Mouse (Mus musculus) bone marrow macrophage, adult 2 months (primary cell): ENCODE results near the gene Fgd2. TPM values are rescaled to one million over a fixed set of nuclear protein-coding genes. Genes with fewer than 3 reads are reported as not detected.

Experiments
- H3K27ac ChIP-seq: 2 replicates; pipeline ENCODE4 v1.5.1; 2012; ENCODE audit warnings: low read depth, low read length; ENCODE audit not compliant: insufficient read depth
- H3K4me1 ChIP-seq: 2 replicates; pipeline ENCODE4 v1.6.1; 2012; ENCODE audit warnings: low read length; ENCODE audit not compliant: control insufficient read depth, insufficient read depth
- H3K4me3 ChIP-seq: 2 replicates; pipeline ENCODE4 v1.5.1; 2012; ENCODE audit warnings: mild to moderate bottlenecking, low read length, moderate library complexity; ENCODE audit not compliant: insufficient read depth
- CTCF ChIP-seq: IDR thresholded peaks from 2 replicates; pipeline ENCODE4 v1.5.1; 2012; ENCODE audit warnings: low read depth, mild to moderate bottlenecking, low read length, moderate library complexity
- POLR2A ChIP-seq: IDR thresholded peaks from 2 replicates; pipeline ENCODE4 v1.6.1; 2012; ENCODE audit warnings: mild to moderate bottlenecking, low read depth, low read length, borderline replicate concordance
- polyA plus RNA-seq: library from polyadenylated mRNA; stranded (reverse); fragments of >200 nt; gene quantifications from 2 replicates; pipeline ENCODE4 v1.2.4, GENCODE M21; 2012; ENCODE audit not compliant: missing spikeins, insufficient read depth, insufficient read length

The Fgd2 gene
- polyA plus RNA-seq, 1 experiment, result 136 TPM

DNA sequence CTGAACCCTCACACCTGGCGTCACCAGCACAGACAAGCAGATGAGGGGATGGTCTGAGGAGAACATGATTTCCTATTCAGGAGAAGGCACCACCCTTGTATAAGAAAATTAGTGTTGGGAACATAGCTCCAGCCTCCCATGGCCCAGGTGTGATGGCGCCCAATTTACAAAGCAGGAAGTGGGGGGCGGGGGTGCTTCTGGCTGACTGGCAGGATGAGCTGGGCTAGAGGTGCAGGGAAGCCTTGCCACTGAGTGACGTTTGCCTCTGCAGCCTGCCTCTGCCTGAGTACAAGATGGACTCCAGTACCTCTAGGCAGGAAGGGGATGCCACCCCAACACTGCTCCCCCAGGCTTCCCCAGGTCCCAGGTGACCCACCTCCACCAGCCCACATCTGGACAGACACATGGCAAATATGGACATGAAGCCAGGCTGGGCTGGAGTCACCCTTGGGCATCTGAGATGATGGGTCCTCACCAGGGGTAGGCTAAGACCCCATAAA, 28.5 kb upstream of the Fgd2 start:
- no peak overlapping the region for H3K4me3 ChIP-seq
- no peaks in the 10 kb centered on the region for H3K4me1 ChIP-seq
- no peak overlapping the region for H3K27ac ChIP-seq
- TF ChIP-seq POLR2A (no peak), CTCF (no peak)

DNA sequence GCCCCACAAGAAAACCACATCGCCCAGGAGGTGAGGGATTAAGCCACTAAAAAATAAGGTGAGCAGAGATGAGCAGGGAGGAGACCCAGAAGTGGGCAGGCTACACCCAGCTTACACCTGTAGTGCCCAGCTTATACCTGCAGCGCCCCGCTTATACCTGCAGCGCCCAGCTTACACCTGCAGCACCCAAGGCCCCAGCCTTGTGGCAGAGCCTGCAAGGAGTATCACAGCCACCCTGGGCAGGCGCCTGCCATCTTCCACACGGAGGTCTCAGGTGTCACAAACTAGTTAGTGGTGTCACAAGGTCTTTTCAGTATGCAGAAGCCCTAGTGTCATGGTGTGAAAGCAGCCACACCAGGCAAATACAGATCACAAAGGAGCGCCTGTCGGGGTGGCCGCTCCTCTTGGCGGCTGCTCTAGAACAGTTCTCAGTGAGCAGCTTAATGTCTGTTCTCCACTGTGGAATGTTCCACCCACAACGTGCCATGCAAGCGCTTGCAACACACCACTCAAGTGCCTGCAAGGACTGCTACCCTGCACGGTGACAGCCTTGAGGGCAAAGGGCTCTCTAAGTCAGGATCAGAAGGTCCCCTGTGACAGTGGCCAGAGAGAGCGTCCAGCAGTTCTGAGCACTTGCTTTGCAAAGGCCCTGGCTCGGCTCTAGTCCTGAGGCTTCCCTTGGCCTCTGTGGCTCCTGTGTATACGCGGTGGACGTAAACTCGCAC, 24.3 kb upstream of the Fgd2 start:
- Histone ChIP-seq H3K27ac (no peak overlapping the region), H3K4me3 (no peak overlapping the region), H3K4me1 (no peaks in the 10 kb centered on the region)
- TF ChIP-seq CTCF, result no peak
- TF ChIP-seq POLR2A, result no peak

DNA sequence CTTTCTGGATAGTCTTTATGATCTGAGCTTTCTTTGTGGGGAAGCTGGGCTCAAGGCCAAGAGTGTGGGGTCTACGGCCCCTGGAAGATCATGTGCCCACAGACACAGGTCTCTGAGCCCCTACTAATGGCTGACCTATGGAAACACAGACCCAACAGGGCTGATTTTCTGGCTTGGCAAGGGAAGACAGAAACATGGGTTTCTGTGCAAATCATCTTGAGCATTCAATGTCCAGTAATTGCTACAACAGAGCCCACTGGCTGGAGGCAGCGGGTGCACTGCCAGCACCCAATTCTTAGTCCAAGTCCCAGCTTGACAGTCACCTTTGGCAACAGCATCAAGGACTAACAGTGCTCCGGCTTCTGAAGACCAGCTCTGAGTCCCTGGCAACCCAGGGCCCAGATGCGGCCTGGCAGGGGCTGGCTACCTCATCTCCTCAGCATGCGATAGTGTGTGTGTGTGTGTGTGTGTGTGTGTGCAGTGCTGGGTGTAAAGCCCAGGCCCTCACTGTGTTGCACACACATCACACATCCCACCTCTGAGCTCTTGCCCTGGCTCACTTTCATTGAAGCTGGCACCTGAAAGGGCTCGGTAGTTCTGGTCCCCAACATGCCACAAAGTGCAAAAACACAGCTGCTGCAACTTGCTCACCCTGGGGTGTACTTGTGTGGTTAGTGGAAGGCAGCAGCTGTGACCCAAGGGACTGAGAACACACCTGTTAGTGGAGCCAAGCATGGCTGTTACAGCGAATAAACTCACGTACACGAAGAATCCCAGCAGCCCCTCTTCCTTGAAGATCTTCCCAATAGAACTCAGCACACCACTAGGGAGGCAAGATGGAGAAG, 22.5 kb upstream of the Fgd2 start:
- Histone ChIP-seq H3K27ac (no peak overlapping the region), H3K4me3 (no peak overlapping the region), H3K4me1 (peaks cover 8% of the 10 kb centered on the region; the same call in 1 of the 2 replicates)
- TF ChIP-seq POLR2A (no peak), CTCF (no peak)

DNA sequence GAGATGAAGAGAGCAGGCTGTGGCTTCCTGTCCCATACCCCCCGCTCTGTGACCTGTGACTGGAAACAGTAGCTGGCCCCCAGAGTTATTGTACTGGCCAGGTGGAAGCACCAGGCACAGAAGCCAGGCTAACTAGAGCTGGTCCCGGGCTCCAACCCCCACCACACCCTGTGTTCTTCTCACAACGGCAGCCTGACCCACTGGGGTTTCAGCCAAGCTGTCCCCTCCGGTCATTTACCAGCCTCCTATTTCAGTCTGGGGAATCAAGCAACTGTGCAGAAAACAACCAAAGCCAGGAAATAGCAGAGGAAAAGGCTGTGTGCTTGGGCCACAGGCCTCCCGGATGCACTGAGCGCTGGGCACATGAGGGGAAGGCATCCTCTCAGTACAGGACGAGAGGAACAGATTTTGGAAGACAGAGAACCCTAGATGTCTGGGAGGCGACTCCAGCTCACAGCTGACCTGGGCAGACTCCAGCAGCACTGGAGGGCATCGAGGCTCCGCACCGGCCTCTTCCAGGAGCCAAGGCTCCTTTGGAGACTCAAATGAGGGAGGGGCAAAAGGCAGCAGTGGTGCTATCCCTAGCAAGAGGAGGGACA, 21.4 kb upstream of the Fgd2 start:
- H3K27ac ChIP-seq, result no peak overlapping the region
- peaks cover 8% of the 10 kb centered on the region; the same call in 1 of the 2 replicates for H3K4me1 ChIP-seq
- TF ChIP-seq CTCF (no peak), POLR2A (no peak)
- H3K4me3 ChIP-seq, result no peak overlapping the region

DNA sequence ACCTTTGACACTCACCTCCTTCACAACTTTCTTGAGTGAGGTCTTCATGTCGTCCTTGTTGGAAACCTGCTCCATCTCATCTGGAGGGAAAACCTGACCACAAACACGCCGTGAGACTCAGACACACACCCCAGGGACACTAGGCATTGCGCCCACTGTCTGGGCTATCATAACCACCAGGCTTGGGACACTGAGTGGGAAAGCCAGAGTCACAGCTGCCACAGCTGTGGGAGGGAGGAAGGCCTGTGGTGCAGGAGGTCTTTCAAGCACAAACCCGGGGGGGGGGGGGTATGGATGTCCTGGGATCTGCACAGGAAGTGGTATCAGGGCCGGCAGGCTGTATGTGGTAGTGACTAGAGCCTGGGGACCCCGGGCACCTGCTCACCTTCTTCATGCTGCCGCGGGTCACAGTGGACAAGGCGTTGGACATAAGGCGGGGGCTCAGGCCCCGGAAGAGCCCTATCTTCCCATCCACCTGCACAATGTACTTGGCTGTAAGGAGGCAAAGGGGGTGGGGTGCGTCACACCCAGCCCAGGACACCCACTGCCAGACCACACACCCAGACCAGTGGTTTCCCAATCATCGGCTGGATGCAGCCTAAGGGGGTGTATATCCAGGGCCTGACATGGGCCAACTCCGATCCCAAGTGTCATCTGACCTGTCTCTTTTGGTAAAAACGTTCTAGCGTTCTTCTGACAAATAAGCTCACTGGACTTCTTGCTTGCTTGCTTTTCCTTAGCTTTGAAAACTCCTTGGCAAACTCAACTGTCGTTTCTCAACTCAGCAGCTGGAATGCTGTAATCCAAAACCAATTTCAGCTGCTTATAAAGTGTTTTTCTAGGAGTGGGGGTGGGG, 20.1 kb upstream of the Fgd2 start:
- TF ChIP-seq POLR2A (no peak), CTCF (no peak)
- Histone ChIP-seq H3K27ac (no peak overlapping the region), H3K4me3 (no peak overlapping the region), H3K4me1 (peaks cover 8% of the 10 kb centered on the region; the same call in 1 of the 2 replicates)

DNA sequence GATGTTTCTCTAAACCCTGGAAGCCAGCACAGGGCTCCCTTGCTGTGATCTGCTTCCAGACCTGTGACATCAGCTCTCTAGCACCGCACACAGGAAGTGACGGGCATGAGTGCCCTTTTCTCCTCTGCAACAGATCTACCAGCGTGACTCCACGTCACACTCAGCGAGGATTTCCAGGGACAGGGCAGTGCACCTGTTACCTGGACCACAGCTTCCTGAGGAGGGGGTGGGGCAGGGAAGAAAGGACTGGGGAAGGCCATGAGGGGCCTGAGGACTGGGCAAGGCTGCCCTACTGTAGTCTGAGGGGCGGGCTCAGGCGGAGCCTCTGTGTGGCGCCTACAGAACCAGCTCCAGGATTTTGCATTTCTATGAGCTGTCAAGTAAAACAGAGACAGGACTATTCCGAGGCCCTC, 19.1 kb upstream of the Fgd2 start:
- H3K4me3 ChIP-seq, result no peak overlapping the region
- H3K27ac ChIP-seq, result peak overlapping the region; percentile 18; the same call in 1 of the 2 replicates
- TF ChIP-seq CTCF (no peak), POLR2A (no peak)
- H3K4me1 ChIP-seq, result peaks cover 18% of the 10 kb centered on the region

DNA sequence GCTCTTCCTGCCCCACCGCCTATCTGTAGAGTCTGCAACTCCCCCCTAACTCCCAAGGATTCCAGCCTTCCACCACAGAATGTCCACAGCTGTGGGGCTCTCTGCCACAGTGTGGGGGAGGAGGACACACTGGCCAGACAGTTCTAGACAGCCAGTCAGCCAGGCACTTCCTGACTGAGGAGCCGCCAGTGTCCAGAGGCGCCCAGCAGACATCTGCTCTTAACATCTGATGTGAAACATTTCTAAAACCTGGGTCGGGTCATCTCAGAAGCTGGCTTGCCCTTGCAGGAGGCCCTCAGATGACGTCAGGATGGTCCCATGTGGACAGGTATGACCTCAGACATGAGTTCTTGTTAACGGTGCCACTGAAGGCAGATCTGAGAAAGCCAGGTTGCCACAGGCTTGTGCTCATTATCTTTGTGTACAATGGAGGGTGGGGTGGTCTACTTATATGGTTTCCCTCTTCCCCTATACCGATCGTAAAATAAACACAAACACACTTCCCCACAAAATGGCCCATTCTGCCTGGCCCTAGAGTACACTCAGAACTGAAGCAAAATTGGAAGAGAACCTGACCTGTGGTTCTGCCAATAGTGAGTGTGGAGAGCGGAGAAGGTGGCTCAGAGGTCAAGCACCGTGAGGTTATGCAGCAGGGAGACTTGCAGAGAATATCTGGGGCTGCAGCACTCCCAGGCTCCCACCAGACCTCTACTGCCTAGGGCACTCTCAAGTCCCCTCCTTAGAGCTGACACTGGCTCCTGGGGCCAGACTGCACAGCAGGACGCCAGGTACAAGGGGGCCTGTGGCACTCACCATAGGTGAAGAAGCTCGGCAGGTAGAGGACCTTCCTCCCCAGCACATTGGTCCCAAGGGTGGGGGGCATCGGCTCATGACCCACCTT, 18.5 kb upstream of the Fgd2 start:
- peaks cover 18% of the 10 kb centered on the region for H3K4me1 ChIP-seq
- H3K27ac ChIP-seq, result no peak overlapping the region
- TF ChIP-seq POLR2A (no peak), CTCF (no peak)
- no peak overlapping the region for H3K4me3 ChIP-seq

DNA sequence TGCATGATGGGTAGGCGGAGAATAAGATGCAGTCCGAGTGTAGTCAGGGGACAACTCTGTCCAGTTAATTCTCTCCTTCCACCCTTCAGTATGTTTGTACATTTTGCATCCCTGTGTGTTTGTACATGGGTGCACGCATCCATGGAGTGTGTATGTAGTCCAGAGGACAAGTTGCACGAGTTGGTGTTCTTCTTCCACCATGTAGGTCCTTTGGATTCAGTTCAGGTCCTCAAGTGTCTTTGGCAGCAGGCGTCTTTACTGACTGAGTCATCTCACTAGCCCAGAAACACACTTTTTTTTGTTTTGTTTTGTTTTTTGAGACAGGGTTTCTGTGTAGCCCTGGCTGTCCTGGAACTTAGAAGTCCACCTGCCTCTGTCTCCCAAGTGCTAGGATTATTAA, 17.5 kb upstream of the Fgd2 start:
- Histone ChIP-seq H3K4me3 (no peak overlapping the region), H3K4me1 (peaks cover 20% of the 10 kb centered on the region), H3K27ac (no peak overlapping the region)
- TF ChIP-seq CTCF (no peak), POLR2A (no peak)
